8 mouse cellular contexts compared by ENCODE assay signal in the genomic region with DNA sequence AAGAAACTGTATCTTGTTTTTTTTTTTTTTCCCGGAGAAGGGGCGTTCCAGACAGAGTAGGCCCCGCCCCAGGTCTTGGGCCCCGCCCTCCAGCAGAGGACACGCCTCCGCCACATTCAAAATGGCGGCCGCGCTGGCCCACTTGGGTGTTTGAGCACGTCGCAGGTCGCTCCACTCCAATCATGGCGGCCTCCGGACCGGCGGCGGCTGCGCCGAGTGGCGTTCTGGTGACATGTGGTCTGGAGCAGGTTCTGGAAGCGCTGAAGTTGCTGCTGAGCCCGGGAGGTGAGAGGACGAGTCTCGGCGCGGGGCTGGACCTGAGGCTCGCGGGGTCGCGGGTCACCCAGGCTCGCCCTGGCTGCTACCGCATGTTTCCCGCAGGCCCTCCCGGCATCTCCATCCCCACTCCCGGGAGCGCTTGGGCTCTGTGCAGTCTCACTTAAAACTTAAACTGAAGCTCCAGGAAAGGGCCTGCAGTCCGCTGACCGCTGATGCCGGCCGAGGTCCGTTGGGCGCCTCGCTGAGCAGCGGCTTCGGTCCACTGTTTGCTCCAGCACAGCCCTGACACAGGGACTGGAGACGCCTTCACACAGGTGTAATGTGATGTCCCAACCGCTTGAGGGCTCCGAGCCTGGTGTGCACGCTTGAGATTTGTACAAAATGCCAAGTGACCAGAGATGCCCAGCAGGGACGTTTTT. TPM values are rescaled to one million over a fixed set of nuclear protein-coding genes. Genes with fewer than 3 reads are reported as not detected.
A peak's percentile ranks its signal among the peaks of the same experiment; 100 is the strongest.
DNase-seq lines count a peak whose midpoint lies in the region; ATAC-seq lines count a peak whose summit lies in the region.

A gene (plus strand): TSS at position 98 of the 698 bp plus-strand sequence.

- H3K9me3 ChIP-seq in hindbrain, embryonic 13.5 days = no peaks in the 10 kb centered on the region

- H3K9ac ChIP-seq in hindbrain, embryonic 13.5 days = peak within 1 kb of the TSS; percentile 83

- WGBS in hindbrain, embryonic 13.5 days = under 1% methylated on average over 50 of the region's 50 CpGs

- H3K4me3 ChIP-seq in hindbrain, embryonic 13.5 days = peak within 1 kb of the TSS; percentile 63

- no peaks in the 10 kb centered on the region for H3K27me3 ChIP-seq in hindbrain, embryonic 13.5 days

- H3K4me1 ChIP-seq in hindbrain, embryonic 13.5 days (replicated peaks) = no peaks in the 10 kb centered on the region

- DNase-seq in NIH3T3 (ENCODE audit: low read depth) = peak; percentile 96
- DNase-seq in cerebellum, postnatal 10 days = peak; percentile 96 to 97
- peak; percentile 84 to 89 for DNase-seq in frontal cortex, postnatal 14 days (ENCODE audit: low spot score in 2 of 2)
- peak; percentile 87 to 88 for DNase-seq in layer of hippocampus, postnatal 36 days
- DNase-seq in lung, postnatal 36 days = peak; percentile 92
- DNase-seq in retina, postnatal 1 day = peak; percentile 93
- DNase-seq in urinary bladder, adult 18-20 months (ENCODE audit: low spot score in 2 of 2) = peak; percentile 82 to 91

- H3K4me2 ChIP-seq in hindbrain, embryonic 13.5 days = peak within 1 kb of the TSS; percentile 56

- H3K36me3 ChIP-seq in hindbrain, embryonic 13.5 days = no peaks in the 10 kb centered on the region

- peak within 1 kb of the TSS; percentile 94 for H3K27ac ChIP-seq in hindbrain, embryonic 13.5 days

- peak; percentile 96 for ATAC-seq in hindbrain, embryonic 13.5 days (ENCODE audit: low FRiP score)

RNA-seq across cellular contexts. Expression of the gene that starts here (rescaled TPM):
- 6.6 and 7.2 TPM in 2 replicates for polyA plus RNA-seq in hindbrain, embryonic 13.5 days (2015; fragmentation: Nextera tagmentation; extraction: Ambion mirVana)
- 1 to 10 TPM; 6.4 to 6.6 TPM for total RNA-seq in layer of hippocampus, postnatal 36 days (2021)

Comparison
In these comparisons a context has a peak if more than half of its experiments do, and no peak if none do; other contexts are left out.
1. Peak in every context shown above with its lines: DNase-seq, ATAC-seq, H3K4me3 ChIP-seq and H3K27ac ChIP-seq.